Mouse (Mus musculus): ENCODE data around the gene Ism1. TPM values are rescaled to one million over a fixed set of nuclear protein-coding genes. Genes with fewer than 3 reads are reported as not detected.
A peak's percentile ranks its signal among the peaks of the same experiment; 100 is the strongest.

Gene Ism1
- total RNA-seq, 4 experiments from 2014 or later: 24.7 to 38.5 (median 30.6) TPM

DNA sequence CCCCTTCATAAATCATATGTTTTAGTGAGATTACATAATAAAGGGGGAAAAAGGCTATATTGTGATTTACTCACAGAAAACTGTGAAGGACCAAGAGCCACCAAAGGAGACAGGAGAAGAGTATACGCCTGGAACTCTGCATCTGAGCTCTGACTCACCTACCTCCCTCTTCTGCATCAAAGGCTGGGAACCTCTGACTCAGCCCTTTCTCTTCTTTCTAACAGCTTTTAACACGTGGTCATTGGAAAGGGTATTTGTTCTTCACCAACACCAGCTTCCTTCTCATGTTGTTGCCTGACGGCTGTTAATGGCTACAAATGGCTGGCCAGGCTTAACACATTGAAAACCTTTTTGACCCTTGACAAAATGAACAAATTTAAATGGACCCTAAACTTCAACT, 36.2 kb downstream of the Ism1 start:
- no peak for DNase-seq

DNA sequence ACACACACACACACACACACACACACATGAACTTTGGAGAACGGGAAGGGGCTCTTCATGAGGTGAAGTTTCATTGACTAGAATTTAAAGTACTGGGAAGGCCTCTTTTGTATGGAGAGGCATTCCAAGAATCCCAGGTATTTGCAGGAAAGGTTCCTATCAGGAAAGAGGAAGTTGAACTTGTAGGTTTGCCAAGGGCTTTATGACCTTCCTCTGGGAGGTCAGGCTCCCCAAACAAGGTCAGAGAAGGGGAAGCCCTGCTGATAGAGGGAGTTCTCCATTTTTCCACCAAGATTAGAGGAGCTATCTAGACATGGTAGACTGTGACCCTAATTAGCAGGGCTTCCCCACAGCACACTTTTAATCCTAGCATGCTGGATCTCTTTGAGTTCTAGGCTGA, 39.8 kb downstream of the Ism1 start:
- no peak for DNase-seq

DNA sequence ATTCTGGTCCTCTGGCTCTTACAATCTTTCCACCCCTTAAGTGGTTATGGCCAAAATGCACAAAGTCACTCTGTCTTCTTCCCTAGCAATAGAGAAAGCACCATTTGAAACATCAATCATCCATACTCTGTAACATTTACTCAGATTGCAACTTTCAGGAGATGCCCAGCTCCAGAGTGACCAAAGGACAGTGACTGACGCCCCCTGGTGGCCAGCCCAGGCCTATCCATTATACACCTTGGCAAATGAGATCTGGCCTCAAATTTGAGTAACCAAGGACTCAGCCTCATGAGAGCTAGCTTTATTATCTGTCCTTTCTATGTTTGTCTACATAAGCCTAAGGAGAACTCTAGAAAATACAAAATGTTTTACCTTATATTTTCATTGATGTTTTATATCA, 44.7 kb downstream of the Ism1 start:
- DNase-seq: peak; percentile 54

DNA sequence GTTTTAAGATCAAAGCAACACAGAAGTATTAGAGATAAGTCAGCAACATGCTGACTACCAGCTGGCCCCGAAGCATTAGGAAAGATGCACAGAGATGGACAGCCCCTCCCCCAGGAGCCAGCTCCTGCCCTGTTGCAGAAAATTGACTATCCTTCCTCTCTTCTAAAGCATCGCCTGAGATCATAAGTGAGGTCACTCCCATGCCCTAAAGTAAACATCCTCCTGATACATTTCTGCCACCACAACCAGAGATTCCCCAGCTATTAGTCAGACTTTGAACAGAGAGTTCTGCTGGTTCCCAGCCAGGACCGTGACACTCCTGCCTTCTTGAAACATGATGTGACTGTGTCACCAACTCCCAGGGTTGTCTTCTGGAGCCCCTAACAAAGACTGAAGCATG, 45.3 kb downstream of the Ism1 start:
- peak; percentile 79 for DNase-seq

DNA sequence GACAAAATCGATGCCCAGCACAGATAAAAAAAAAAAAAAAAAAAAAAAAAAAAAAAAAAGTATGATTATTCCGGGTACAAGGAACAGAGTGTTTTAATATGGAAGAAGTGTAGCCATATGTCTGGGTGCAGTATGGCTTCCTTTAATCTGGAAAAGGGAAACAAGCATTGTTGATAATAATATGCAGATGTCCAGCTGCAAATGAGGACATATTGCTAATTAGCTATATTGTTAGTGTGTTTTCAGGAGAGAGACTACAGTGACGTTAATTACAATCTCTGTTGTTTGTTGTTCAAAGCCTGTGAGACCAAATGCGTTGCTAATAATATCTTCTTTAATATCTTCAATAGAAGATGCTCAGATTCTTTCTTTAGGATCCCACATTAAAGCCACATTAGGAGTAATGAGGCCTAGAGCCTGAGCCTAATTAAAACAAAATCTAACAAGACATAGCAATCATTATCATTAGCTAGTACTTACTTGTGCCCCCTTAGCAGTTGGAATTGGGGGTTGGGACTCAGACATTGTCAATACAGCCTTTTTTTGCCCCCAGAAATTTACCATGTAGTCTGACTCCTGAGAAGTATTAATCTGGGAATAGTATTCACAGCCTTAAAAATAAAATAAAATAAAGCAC, 46.3 kb downstream of the Ism1 start:
- no peak for DNase-seq

DNA sequence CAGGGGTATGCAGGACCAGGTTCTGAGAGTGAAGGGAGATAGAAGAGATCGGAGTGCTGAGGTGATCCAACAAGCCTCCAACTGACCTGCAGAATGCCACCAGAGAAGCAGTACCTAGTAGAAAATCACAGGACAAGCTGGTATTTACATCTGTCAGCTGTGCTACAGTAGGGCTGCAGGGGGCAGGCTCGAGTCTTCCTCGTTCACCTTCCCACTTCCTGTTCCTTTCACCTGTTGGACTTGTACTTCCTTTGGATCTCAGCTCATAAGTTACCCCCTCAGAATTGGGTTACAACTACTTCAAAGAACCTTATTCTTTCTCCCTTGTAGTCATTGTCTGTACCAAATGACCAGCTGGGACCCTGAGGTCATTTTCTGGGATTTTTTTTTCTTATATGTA, 47.4 kb downstream of the Ism1 start:
- DNase-seq: no peak

DNA sequence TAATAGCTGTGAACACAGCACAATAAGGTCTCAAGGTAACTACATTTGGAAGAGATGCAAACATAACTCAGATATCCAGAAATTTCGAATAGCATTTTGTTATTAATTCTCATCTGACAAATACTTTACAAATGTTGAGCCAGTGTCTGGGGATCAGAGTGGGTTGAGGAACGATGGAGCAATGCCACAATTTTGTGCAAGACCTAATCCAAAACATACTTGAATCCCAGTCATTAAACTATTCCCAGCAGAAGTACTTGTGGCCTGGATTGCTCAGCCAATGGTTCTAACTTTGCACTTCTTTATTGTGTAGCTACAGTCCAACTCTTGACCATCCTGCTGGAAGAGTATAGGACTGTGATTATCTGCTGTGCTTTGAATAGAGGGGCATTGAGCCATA, 50.1 kb downstream of the Ism1 start:
- DNase-seq: no peak

GRCm38 (mm10) chr2:139729377-139729776, 51.4 kb downstream of the Ism1 start:
- DNase-seq: no peak

DNA sequence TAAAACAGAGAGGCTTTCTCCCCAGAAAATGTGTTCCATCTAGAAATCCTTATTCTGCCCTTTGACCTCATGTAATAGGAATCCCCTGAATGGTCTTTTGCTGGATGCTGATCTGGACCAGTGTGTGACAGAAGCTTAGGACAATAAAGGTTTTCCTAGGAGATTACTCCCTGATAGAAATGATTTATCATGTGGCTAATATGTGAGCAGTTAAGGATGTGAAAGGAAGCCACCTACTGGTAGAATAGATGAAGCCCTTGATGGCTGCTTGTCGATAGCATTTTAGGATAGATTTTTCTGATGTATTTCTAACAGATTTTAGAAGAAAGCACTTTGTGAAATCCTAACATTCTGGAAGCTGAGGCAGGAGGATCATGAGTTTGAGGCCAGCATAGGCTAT, 64.4 kb downstream of the Ism1 start:
- DNase-seq: no peak

GRCm38 (mm10) chr2:139757021-139757420, 79.0 kb downstream of the Ism1 start:
- DNase-seq: no peak

DNA sequence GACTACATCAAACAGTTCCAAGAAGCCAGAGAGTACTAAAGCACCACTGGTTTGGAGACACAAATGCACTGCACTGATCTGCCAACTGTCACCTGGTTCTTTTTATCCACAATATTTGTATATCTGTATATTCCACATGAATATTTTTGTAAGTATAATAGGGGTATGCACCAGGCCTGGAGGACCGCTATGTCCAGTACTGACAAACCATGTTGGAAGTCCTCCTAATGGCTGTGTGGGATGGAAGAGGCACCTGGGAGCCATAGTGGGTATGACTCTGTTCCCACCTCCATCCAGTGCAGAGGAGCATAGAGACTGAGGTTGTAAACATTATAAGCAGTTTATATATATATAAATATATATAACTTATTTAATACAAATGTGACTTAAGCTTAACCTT, 79.5 kb downstream of the Ism1 start:
- no peak for DNase-seq

DNA sequence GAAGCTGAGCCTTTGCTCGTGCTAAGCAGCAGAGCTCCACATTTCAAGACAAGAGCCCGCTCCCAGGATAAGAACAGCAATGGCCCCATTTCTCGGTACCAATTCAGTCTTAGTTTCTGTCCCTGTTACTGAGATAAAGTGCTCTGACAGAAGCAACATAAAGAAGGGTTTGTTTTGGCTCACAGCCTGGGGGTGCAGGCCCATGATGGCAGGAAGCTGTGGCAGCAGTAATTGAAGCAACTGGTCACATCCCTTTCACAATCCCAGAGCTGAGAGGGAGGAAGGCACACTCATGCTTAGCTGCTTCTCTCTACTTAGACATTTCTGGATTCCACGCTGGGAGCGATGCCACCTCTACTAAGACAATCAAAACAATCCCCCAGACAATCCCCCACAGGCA, 86.4 kb downstream of the Ism1 start:
- no peak for DNase-seq

- DNase-seq: no peak
Measured at GRCm38 (mm10) chr2:139774949-139775570, 97.1 kb downstream of the Ism1 start.

- no peak for DNase-seq
Measured at GRCm38 (mm10) chr2:139776644-139777043, 98.7 kb downstream of the Ism1 start.

DNA sequence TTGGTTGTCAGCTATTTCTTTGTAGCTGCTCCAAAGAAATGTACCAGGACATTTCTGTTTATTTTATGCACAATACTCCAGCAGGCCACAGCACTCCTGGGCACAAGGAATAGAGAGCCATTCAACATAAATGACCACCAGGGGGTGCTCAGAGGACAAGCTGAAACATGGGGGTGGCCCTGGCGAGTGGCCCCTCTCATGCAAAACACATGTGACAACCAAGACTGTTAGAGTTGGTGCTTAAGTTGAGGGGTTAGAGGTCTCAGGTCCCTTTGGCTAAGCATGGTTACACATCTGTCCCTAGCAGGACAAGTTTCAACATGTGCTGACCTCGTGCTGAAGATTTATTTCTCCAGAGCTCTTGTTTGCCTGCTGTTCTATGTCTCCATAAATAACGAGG, 100.3 kb downstream of the Ism1 start:
- peak; percentile 59 for DNase-seq

- no peak for DNase-seq
Measured at GRCm38 (mm10) chr2:139783318-139783850, 105.4 kb downstream of the Ism1 start.

DNA sequence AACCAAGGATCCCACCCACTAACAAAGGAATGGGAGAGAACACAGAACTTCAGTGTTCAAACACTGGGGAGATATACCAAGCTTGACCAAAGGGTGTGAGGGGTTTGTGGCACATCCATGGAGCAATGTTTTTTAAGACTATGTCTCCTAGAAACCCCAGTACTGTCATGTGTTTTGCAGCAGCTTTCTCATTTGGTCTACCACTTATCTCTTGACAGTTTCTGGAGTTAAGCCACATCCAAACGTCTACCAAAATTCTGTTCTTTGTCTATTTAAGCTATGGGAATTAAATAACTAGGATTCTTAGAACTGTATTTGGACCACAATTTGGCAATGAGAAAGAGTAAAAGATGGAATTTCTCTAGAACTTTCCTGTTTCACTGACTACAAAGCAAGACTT, 106.5 kb downstream of the Ism1 start:
- DNase-seq: no peak

DNA sequence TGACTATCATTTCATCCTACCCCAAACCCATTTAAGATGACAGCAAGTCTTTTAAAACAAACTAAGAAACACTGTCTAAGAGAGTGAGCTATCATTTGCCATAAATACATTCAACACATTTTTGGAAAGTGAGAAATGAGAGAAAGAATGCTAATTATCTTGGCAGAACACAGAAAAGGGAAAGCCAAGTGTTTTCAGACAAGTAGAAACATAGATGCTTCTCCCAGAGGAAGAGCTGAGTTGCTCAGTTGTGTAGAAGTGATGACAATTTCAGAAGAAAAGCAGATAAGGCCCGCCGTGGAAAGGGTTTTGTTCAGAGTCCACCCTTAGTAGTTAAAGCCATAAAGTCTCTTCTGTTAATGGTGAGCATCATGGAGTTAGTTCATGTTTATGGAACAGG, 107.0 kb downstream of the Ism1 start:
- DNase-seq: no peak

- DNase-seq: no peak
Measured at GRCm38 (mm10) chr2:139788658-139789057, 110.7 kb downstream of the Ism1 start.

- DNase-seq: no peak
Measured at GRCm38 (mm10) chr2:139792345-139793120, 114.6 kb downstream of the Ism1 start.

GRCm38 (mm10) chr2:139804041-139804440, 126.1 kb downstream of the Ism1 start:
- no peak for DNase-seq

- no peak for DNase-seq
Measured at GRCm38 (mm10) chr2:139807887-139808286, 129.9 kb downstream of the Ism1 start.
